Mouse (Mus musculus): ENCODE data around the gene Zp3. TPM values are rescaled to one million over a fixed set of nuclear protein-coding genes. Genes with fewer than 3 reads are reported as not detected.

The Zp3 gene
- polyA plus RNA-seq, 1 experiment from 2014 or later, result not detected

DNA sequence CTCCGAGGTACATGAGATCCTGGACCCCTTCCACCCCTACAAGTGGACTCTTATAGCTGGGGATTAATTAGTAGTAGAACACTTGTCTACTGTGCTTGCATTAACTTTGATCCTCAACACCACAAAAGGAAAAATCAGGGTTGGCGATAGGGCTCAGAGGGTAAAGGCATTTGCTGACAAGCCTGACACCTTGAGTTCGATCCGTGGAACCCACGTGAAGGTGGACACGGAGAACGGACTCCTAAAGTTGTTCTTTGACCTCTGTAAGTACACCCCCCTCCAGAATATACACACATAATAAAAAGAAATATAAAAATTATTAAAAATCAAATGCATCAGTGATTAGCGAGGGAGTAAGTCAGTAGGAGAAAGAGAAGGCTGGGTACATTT, 14.4 kb downstream of the Zp3 start:
- no peaks in the 10 kb centered on the region for H3K27me3 ChIP-seq
- peak; percentile 21; the same call in 1 of the 2 replicates for ATAC-seq (ENCODE audit: low FRiP score)
- H3K36me3 ChIP-seq (replicated peaks), result peaks cover 30% of the 10 kb centered on the region
- peaks cover 11% of the 10 kb centered on the region for H3K4me1 ChIP-seq
- H3K4me2 ChIP-seq, result no peak overlapping the region
- H3K4me3 ChIP-seq (replicated peaks), result peak overlapping the region; percentile 71; the same call in 1 of the 2 replicates
- H3K9ac ChIP-seq, result no peak overlapping the region
- WGBS, result 59% methylated on average over 8 of the region's 8 CpGs
- H3K27ac ChIP-seq, result no peak overlapping the region
- H3K9me3 ChIP-seq, result 0 out of 2 replicates have a peak, but pooled peaks cover 3% of the 10 kb centered on the region

DNA sequence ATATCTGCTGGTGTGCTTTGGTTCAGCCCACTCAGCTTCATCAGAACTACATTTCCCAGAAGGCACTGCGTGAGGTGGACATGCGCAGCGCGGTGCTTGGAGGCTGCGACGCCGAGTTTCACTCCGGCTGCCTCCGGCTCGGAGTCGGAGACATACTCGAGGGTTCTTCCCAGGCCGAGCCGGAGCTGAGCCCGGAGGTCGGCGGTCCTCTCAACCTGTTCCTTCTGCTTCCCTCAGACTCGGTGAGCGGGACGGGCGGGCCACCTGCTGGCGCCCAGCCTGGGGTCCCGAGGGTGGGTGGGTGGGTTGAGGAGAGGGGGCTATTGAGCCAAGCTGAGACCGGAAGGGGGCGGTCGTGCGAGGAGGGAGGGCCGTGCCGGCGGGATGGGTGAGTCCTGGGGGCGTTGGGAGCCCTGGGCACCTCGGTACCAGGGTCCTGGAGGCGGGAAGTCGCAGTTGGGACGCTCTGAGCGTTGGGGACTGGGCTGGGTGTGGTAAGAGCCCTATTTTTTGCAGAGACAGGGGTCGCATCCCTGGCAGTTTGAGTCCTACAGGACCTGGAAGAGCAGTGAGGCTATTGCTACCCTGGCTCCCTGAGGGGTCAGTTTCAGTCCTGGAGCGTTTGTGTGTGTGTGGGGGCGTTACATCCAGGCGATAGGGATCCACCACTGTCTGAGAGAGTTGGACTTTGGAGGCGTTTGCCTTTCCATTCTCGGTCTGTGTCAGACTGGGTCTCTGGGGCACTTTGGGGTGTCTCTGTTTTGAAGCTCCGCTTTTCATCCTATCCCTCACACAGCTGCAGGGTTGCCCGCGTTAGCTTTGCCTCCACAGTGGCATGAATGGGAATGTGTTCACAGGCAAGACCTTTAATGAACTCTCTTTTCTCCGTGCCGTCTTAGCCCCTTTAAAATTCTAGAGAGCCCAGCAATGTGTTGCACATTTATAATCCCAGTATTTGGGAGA, 15.1 kb downstream of the Zp3 start, which contains the start of gene Dtx2:
Gene Dtx2 (plus strand): TSS at position 76 of the 963 bp plus-strand sequence.
- Histone ChIP-seq H3K4me1 (peaks cover 11% of the 10 kb centered on the region), H3K27ac (peak within 1 kb of the TSS; percentile 82), H3K9me3 (0 out of 2 replicates have a peak, but pooled peaks cover 3% of the 10 kb centered on the region), H3K4me3 (replicated peaks) (peak within 1 kb of the TSS; percentile 71), H3K4me2 (peak within 1 kb of the TSS; percentile 87), H3K9ac (peak within 1 kb of the TSS; percentile 85), H3K36me3 (replicated peaks) (peaks cover 36% of the 10 kb centered on the region), H3K27me3 (no peaks in the 10 kb centered on the region)
- ATAC-seq (ENCODE audit: low FRiP score), result peak; percentile 95
- WGBS, result 1% methylated on average over 46 of the region's 47 CpGs

DNA sequence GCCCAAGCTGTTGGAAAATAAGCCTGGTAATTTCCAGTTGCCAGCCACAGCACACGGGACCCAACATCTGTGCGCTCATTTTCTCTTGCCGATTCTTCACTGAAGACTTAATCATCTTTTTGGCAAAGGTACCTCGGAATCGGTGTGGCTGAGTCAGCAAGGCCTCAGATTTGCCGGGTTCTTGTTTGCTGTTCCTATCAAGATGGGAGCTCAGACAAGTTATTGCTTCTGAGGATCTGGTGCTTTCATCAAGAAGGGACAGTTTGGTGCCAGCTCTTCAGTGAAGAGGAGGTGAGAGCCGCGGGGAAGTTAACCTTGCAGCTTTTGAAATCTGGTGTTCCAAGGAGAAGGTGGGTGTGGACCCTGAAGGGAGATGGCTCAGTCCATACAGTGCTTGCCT, 16.3 kb downstream of the Zp3 start:
- Histone ChIP-seq H3K4me2 (0 out of 2 replicates have a peak overlapping the region, but pooled peaks have one; percentile 87), H3K27me3 (no peaks in the 10 kb centered on the region), H3K9ac (peak overlapping the region; percentile 85; the same call in 1 of the 2 replicates), H3K4me1 (peaks cover 11% of the 10 kb centered on the region), H3K27ac (no peak overlapping the region), H3K4me3 (replicated peaks) (no peak overlapping the region), H3K9me3 (0 out of 2 replicates have a peak, but pooled peaks cover 3% of the 10 kb centered on the region), H3K36me3 (replicated peaks) (peaks cover 39% of the 10 kb centered on the region)
- WGBS, result 95% methylated on average over 8 of the region's 8 CpGs
- no peak for ATAC-seq (ENCODE audit: low FRiP score)

DNA sequence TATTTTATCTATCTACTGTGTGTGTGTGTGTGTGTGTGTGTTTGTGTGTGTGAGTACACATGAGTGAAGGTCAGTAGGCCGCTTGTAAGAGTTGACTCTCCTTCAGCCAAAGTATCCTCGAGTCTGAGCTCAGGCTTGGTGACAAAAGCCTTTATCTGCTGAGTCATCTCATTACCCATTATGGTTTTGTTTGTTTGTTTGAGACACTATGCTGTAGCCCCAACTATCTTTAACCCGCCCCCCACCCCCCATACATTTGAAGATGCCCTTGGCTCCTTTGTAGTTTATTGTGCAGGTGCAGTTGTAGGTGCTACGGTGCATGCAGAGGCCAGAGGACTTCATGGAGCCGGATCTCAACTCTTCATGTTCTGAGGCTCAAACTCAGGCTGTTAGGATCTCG, 21.3 kb downstream of the Zp3 start:
- H3K27ac ChIP-seq, result no peak overlapping the region
- H3K9ac ChIP-seq, result no peak overlapping the region
- H3K27me3 ChIP-seq, result no peaks in the 10 kb centered on the region
- WGBS, result 90% methylated on average over 6 of the region's 6 CpGs
- no peak for ATAC-seq (ENCODE audit: low FRiP score)
- no peak overlapping the region for H3K4me3 ChIP-seq (replicated peaks)
- H3K4me1 ChIP-seq, result peaks cover 11% of the 10 kb centered on the region
- H3K9me3 ChIP-seq, result 0 out of 2 replicates have a peak, but pooled peaks cover 3% of the 10 kb centered on the region
- no peak overlapping the region for H3K4me2 ChIP-seq
- peaks cover 52% of the 10 kb centered on the region for H3K36me3 ChIP-seq (replicated peaks)

DNA sequence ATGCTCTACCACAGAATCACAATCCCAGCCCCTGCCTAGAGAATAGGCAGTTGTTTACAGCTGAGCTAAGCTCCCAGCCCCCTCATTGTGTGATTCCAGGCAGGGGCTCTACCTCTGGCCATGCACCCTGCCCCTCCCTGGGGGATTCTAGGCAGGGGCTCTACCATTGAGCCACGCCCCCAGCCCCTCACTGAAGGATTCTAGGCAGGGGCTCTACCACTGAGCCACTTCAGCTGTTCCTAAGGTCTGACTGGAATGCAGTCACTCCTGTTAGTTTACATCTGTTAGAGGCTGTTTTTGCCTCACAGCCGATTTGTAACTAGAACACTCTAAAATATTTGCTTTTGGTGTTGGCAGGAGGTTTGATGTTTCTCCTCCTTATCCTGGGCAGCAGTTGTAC, 22.4 kb downstream of the Zp3 start:
- no peak for ATAC-seq (ENCODE audit: low FRiP score)
- Histone ChIP-seq H3K4me1 (peaks cover 10% of the 10 kb centered on the region), H3K4me2 (no peak overlapping the region), H3K36me3 (replicated peaks) (peaks cover 42% of the 10 kb centered on the region), H3K27ac (peak overlapping the region; percentile 31; the same call in 1 of the 2 replicates), H3K9ac (no peak overlapping the region), H3K9me3 (0 out of 2 replicates have a peak, but pooled peaks cover 3% of the 10 kb centered on the region), H3K27me3 (no peaks in the 10 kb centered on the region), H3K4me3 (replicated peaks) (no peak overlapping the region)
- WGBS, result 83% methylated on average over 2 of the region's 2 CpGs

DNA sequence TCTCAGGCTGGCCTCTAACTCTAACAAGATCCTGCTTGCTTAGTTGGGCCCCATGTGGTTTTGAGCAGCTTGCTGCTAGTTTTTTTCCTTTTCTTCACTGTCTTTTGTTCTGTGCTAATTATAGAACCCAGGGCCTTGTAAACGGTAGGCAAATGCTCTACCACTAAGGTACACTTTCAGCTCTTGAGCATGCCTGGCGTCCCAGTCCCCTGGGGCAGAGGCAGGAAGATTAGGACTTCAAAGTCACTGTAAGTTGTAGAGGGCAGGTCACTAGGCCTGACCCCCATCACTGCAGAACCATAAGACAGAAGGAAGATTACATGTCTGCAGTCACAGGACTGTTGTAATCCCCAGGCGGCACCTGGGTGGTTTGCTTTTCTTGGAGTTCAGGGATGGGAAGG, 22.9 kb downstream of the Zp3 start:
- Histone ChIP-seq H3K36me3 (replicated peaks) (peaks cover 38% of the 10 kb centered on the region), H3K4me3 (replicated peaks) (no peak overlapping the region), H3K9ac (no peak overlapping the region), H3K27ac (peak overlapping the region; percentile 31; the same call in 1 of the 2 replicates), H3K27me3 (no peaks in the 10 kb centered on the region), H3K9me3 (0 out of 2 replicates have a peak, but pooled peaks cover 3% of the 10 kb centered on the region), H3K4me2 (no peak overlapping the region), H3K4me1 (peaks cover 10% of the 10 kb centered on the region)
- 37% methylated on average over 3 of the region's 3 CpGs for WGBS
- ATAC-seq (ENCODE audit: low FRiP score), result no peak

DNA sequence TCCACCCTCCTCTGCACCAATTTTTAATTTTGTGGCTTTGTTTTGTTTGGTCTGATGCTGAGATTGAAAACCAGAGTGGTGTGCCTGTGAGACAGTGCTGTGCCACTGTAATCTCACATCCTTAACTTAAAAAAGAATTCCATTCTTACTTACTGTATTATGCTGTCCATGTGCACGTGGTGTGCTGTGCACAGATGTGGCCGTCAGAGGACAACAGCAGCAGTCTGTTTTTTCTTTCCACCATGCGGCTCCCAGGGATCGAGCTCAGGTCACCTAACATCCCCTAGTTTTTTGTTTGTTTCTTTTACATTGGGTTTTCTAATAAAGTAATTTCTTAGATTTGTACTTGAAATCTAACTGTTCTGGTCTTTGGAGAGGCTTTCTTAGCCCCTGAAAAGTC, 24.6 kb downstream of the Zp3 start:
- WGBS, result 86% methylated on average over 4 of the region's 4 CpGs
- no peak for ATAC-seq (ENCODE audit: low FRiP score)

DNA sequence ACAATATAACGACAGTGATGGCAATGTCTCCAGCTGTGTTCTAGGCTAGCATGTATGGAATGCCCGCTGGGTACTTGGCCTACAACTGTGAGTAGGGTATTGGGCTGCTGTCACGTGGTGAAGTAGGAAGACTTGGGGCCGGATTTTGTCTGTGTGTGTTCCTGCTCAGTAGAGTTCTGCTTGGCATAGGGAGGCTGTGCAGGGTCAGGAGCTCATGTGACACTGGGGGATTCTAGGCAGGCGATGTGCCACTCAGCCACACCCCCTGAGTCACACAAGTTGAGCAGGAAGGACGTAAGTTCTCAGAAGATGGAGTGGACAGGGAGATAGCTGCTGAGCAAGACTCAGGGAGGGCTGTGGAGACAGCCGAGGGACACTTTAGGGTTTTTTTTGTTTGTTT, 27.8 kb downstream of the Zp3 start:
- H3K4me1 ChIP-seq, result peaks cover 4% of the 10 kb centered on the region
- no peak overlapping the region for H3K4me3 ChIP-seq (replicated peaks)
- ATAC-seq (ENCODE audit: low FRiP score), result no peak
- H3K36me3 ChIP-seq (replicated peaks), result peaks cover 29% of the 10 kb centered on the region
- no peak overlapping the region for H3K9ac ChIP-seq
- 90% methylated on average over 7 of the region's 7 CpGs for WGBS
- H3K9me3 ChIP-seq, result no peaks in the 10 kb centered on the region
- H3K4me2 ChIP-seq, result no peak overlapping the region
- no peak overlapping the region; the same call in 1 of the 2 replicates for H3K27ac ChIP-seq
- H3K27me3 ChIP-seq, result no peaks in the 10 kb centered on the region

More for the DNA sequence above, 24.6 kb downstream of the Zp3 start:
- Histone ChIP-seq H3K4me2 (no peak overlapping the region), H3K36me3 (replicated peaks) (peaks cover 20% of the 10 kb centered on the region), H3K9me3 (no peaks in the 10 kb centered on the region), H3K27ac (no peak overlapping the region), H3K9ac (no peak overlapping the region), H3K4me1 (peaks cover 10% of the 10 kb centered on the region), H3K4me3 (replicated peaks) (no peak overlapping the region), H3K27me3 (no peaks in the 10 kb centered on the region)

DNA sequence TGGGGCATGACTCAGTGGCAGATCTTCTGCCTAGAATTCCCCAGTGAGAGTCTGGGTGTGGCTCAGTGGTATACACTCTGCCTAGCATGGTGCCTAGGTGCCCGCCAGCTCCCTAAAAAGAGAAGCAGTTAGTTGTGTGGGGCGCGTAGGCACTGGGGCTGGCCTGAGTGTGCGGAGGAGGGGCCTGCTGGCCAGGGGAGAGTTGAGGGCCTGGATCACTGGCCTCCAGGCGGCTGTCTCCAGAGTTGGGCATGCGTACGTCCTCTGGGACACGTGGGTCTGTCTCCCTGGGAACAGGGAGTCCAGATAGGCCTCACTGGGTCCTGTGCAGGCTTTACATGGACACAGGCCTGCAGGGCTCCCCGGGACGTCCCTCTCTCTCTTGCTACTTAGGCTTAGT, 35.0 kb downstream of the Zp3 start:
- H3K9me3 ChIP-seq, result no peaks in the 10 kb centered on the region
- H3K36me3 ChIP-seq (replicated peaks), result peaks cover 53% of the 10 kb centered on the region
- H3K27ac ChIP-seq, result no peak overlapping the region
- H3K4me3 ChIP-seq (replicated peaks), result no peak overlapping the region
- H3K9ac ChIP-seq, result no peak overlapping the region
- ATAC-seq (ENCODE audit: low FRiP score), result no peak
- WGBS, result 86% methylated on average over 10 of the region's 10 CpGs
- H3K4me2 ChIP-seq, result no peak overlapping the region
- 0 out of 2 replicates have a peak, but pooled peaks cover 6% of the 10 kb centered on the region for H3K4me1 ChIP-seq
- H3K27me3 ChIP-seq, result no peaks in the 10 kb centered on the region

DNA sequence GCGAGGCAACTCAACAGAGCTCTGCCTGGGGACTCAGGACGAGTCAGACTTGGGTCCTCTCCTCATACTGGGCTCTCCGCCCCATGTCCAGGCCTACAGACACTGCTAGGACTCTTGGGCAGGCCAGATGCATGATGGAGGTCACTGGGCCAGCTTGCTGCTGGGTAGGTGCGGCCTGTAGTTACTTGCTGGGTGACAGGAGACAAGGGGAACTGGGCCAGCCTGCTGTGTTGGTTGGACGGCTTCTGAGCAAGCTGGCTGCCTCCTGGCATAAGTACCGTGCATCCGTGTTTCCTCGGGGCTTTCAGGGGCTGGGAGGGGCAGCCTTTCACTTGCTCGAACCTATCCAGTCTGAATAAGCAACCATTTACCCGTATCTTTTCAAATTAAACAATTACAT, 35.7 kb downstream of the Zp3 start:
- Histone ChIP-seq H3K4me3 (replicated peaks) (no peak overlapping the region), H3K4me1 (0 out of 2 replicates have a peak, but pooled peaks cover 6% of the 10 kb centered on the region), H3K4me2 (no peak overlapping the region), H3K9me3 (no peaks in the 10 kb centered on the region), H3K27ac (no peak overlapping the region), H3K27me3 (no peaks in the 10 kb centered on the region), H3K9ac (no peak overlapping the region), H3K36me3 (replicated peaks) (peaks cover 47% of the 10 kb centered on the region)
- no peak for ATAC-seq (ENCODE audit: low FRiP score)
- 76% methylated on average over 10 of the region's 10 CpGs for WGBS

DNA sequence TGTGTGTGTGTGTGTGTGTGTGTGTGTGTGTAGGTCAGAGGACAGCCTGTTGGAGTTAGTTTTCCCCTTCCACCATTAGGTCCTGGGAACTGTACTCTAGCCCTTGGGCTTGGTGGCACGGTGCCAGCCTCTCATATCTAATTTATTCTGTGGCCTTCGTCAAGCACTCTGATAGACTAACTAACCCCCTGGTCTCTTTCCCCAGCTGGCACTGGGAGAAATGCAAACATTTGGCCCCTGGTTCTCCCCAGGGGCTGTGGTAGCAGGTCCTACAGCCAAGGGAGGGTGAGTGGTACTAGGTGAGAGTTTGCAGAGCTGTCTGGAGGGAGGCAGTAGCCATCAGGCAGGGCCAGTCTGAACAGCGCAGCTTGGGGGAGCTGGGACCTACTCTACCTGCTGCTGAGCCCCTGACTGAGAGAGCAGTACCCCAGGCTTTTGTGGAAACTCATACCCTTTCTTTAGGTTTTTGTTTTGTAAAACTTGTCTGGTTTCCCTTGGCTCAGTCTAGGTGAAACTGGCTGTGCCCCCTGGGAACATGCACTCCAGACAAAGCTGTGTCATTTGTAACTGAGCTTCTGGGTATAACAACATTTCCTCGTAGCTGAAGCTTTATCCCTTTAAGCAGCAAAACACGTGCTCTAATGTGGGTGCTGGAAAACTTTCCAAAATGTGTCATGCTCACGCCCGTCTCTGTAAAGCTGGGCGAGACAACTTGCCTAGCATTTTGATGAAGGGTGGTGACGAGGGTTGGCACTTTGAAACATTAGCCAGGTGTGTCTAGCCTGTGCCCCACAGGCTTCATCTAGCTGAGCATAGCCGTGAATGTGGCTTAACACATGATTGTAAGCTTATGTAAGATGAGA, 36.3 kb downstream of the Zp3 start:
- Histone ChIP-seq H3K9me3 (no peaks in the 10 kb centered on the region), H3K4me1 (0 out of 2 replicates have a peak, but pooled peaks cover 6% of the 10 kb centered on the region), H3K4me3 (replicated peaks) (no peak overlapping the region), H3K27me3 (no peaks in the 10 kb centered on the region), H3K4me2 (no peak overlapping the region), H3K9ac (no peak overlapping the region), H3K27ac (peak overlapping the region; percentile 26; the same call in 1 of the 2 replicates), H3K36me3 (replicated peaks) (peaks cover 42% of the 10 kb centered on the region)
- ATAC-seq (ENCODE audit: low FRiP score), result no peak
- WGBS, result 76% methylated on average over 10 of the region's 10 CpGs

DNA sequence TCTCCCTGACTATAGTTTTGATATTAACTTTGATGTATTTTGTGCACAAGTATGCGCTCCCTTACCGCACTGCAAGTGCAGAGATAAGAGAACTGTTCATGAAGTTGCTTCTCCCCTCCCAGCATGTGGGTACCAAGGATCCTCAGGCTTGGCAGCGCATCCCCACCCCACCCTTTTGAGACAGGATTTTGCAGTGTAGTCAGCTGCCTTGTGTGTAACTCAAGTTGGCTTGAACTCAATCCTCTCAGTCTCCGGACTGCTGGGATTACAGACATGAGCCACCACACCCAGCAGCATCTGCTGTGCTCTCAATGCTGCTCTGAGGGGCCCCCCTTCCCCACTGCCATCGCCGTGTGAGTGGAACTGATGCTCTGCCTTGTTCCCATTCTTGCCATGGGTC, 37.4 kb downstream of the Zp3 start:
- H3K9ac ChIP-seq, result no peak overlapping the region
- WGBS, result 88% methylated on average over 6 of the region's 6 CpGs
- no peak overlapping the region for H3K27ac ChIP-seq
- no peaks in the 10 kb centered on the region for H3K9me3 ChIP-seq
- no peak for ATAC-seq (ENCODE audit: low FRiP score)
- H3K36me3 ChIP-seq (replicated peaks), result peaks cover 37% of the 10 kb centered on the region
- H3K4me2 ChIP-seq, result no peak overlapping the region
- H3K4me3 ChIP-seq (replicated peaks), result no peak overlapping the region
- 0 out of 2 replicates have a peak, but pooled peaks cover 6% of the 10 kb centered on the region for H3K4me1 ChIP-seq
- no peaks in the 10 kb centered on the region for H3K27me3 ChIP-seq
